Mouse (Mus musculus) frontal cortex, adult (tissue): ENCODE measurements around the gene Mpp4.

Experiments used
- ATAC-seq: cut with Nextera tagmentation; 2 replicates; pipeline ENCODE4 v1.9.2; 2017; ENCODE audit warnings: mild to moderate bottlenecking, moderate library complexity, mixed read lengths; ENCODE audit not compliant: low TSS enrichment

The Mpp4 gene

DNA sequence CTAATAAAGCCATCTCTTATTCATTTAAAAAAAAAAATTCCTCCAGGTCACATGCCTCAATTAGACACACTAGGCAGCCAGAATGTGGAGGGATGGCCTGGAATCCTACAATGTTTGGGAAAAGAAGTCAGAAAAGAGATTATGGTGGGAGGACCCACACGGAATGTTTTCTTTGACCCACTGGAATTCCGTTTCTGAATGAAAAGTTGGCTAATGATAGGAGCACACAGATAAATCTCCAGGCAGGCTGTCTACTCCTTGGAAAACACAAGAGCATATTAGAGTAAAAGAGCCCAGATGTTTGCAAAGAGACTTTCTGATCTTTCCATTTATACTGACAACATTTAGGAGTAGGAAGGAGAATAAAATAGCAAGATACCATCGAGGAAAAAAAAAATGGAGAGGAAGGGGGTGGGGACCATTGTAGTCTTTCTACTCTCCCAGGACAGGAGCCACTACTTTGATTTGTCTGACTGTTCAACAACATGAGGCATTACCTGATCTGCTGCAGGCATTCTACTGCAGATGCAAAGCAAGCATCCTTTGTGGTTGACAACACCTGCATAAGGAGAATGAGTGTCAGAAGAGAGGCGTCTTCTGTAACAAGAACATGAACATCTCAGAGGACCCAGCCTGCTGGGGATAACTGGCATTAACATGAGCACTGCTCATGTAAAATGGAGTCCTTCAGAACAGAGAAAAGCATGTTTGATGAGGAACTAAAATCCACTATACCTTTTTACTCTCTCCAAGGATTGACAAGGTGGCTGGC lies 4.7 kb upstream of the Mpp4 start:
- no peak for ATAC-seq

DNA sequence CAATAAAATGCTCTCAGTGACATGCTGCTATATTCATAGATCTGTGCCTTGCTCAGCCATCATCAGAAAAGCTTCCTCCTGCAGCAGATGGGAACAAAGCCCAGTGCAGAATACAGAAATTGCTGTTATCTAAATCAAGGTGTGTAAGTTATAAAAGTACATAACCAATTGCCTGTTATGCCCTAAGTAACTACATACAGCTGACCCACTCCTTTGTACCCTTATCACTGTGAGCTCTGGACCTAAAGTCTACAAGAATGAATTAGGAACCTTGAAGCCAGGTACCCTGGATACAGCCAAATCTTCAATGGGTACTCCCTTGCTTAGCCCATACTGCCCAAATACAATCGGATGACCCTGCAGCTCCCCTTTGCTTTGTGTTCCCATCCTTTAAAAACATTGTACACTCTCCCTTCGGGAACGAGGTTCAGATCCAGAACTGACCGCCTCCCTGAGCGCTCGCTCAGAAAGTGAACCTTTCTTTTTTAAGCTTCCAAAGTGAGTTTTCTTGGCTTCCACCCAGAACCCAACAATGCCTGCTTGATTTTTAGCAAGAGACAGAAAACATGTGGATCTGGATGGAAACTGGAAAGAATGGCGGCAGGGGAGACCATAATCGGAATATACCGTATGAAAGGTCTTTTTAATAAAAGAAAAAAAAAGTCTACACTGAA lies 3.2 kb upstream of the Mpp4 start:
- no peak for ATAC-seq

DNA sequence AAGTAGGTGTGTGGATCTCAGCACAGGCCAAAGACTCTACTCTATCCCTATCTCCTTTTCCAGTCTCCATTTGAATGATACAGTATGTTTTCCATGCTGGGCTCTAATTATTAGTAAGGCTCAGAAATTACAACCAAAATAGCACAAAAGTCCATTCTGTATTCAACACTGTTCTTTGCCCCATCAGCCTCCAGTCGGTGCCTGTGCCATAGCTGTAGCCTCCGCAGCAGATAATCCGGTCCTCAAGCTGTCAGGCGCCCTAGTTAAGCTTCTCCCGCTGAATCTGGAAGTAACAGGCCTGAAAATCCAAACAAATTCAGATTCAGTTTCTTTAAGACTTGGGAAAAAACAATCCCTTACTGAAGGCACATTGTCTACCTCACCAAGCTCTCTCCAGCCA lies 729 bp upstream of the Mpp4 start:
- ATAC-seq = peak; percentile 39; the same call in 1 of the 2 replicates

DNA sequence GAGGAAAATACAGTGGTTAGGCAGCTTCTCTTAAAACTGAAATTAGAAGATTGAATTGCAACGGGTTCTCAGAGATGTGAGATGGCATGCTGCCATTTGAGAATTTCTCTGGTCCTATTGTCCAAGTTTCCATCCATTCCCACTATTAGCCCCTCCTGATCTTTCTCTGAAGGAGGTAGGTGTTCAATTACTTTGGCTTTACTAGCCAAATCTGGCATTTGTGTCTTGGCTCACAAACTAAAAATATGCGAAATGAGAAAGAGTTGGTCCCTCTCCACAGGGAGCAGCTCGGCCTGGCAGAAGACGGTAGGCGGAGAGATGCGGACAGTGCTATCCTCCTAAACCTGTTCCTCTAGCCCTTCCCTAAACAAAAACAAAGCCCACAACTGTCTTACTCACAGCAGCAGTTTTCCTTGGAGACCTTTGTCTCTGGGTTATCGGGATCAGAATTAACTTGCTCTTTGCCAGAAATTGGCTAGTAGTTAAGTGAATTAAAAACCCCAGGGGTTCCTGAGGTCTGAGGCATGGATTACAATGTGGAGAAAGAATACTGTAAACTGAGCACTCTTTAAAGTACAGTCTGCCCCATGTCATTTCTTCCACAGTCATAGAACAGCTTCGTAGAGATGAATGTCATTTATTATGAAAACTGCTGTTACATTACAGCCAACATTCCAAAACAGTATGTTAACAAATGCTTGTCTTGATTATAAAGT lies 722 bp downstream of the Mpp4 start:
- ATAC-seq = peak; percentile 20; the same call in 1 of the 2 replicates

DNA sequence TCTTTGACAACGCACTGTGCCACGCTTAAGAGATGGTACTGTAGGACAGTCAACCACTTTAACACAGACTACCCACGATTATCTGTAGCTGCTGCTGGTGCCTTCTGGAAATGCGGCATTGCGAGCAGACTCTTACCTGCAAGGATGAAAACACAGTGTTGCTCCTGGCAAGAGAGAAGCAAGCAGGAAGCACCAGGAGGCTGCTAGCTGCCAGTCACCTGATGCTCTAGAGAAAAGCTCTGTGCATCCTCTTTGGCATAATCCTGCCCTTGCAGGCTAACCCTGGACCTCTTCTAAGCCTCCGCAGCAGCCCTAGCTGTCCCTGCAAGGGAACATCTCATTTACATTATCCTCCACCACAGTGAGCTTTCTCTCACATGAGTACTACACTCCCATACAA lies 1.8 kb downstream of the Mpp4 start:
- ATAC-seq = no peak

DNA sequence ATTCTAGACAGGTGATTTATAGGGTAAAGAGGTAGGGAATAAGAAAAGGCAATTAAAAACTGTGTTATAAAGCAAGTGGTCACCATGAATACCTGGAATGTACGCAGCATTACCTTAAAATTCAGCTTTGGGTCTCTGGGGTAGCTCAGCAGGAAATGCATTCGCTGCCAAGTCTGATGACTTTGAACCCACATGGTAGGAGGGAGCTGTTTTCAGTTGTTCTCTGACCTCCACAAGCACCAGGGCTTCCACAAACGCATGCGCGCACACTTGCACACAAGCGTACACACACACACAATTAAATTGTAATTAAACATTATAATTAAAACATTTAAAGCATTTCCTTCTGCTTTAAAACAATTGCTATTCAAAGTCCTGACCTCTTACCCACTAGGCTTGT lies 2.3 kb downstream of the Mpp4 start:
- no peak for ATAC-seq

DNA sequence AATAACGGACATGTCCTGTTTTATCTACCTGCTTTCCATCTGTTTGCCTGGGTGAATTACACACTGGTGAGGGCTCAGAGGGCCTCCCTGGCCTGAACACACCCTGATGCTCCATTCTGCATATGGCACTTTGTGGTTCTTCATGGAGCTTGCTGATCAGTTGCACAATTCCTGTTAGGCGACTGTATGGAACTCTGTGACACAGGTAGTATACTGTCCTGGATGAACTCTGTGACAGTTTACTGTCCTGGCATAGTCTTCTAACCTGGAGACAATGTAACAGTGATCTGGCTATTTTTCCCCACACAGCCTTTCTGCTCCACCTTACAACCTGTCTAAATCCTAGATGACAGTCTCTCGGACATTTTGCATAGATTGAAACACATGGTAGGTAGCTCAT lies 4.1 kb downstream of the Mpp4 start:
- no peak for ATAC-seq

DNA sequence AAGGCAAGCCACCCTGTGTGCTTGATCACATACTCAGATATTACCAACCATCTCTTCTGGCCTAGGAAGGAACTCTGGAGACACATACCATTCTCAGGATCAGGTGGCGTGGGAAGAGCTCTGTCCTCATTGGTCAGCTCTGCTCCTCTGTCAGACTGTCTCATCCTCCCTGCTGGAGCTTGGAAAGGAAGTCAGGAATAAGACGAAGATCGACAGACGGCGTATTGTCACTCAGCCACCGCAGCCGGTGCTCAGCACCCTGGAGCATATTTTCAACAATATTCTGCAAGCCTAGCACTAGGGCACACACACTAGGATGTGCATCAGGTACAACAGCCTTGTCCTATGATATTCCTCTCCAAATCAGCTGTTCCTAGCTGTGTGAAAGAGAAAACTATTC lies 4.7 kb downstream of the Mpp4 start:
- ATAC-seq = no peak

DNA sequence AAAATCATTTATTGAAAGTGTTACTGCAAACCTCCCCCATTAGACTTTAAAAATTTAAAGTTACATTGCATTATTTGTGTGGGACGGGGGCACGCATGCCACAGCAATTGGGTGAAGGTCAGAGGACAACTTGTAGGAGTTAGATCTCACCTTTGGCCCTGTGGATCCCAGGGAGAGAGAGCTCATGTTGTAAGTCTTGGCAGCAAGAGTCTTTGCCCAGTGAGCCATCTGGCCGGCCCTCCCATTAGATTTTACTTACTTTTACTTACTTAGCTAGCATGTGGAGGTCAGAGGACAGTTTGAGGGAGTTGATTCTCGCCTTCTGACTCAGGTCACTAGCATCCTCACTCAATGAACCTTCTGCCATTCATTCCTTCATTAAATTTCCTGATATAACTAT lies 5.3 kb downstream of the Mpp4 start:
- no peak for ATAC-seq

DNA sequence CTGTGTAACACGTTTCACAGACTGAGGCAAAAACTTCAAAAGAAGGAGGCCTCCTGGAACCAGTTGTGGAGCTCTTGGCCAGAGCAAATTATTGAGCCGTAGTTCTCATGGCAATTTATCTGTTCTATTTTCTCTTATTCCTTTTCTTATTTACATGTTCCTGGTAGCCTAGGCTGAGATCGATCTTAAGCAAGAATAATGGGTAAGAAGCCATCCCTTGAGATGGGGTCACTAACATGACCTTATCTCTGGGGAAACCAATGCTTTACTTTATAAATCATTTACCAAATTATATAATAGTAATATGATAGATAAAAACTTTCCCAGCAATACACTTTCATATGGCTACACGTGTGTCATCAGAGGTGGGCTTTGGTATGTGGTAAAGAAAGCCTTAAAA lies 10.8 kb downstream of the Mpp4 start:
- no peak for ATAC-seq

DNA sequence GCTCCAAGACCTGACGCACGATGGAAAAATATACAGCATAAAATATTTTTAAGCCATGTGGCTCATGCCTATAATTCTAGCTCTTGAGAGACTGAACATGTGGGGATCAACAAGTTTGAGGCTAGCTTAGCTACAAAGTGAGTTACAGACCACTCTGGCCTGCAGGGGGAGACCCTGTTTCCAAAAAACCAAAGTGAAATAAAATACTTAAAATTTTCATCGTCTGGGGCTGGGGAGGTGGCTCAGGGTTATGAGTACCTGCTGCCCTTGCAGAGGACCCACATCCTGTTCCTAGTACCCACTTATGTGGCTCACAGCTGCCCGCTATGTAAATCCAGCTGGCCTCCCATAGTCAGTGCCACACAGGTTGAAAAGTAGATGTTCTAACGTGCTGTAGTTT lies 12.6 kb downstream of the Mpp4 start:
- no peak for ATAC-seq

DNA sequence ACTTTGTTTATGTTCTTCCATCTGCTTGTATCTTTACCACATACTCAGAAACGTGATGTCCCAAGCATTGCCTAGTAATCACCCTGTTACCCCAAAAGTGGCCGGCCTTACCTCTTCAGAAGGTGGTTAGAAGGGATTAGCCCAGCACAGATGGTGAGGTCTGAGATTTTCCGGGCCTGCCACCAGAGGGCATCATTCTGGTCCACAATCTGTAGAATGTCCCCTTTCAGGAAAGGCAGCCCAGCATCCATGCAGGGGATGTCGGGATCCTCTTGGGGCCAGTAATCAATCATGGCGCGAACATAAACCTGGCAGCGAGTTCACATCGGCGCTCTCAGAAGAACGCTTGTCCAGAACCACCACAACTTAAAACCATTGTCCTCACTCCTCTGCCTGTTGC lies 18.6 kb downstream of the Mpp4 start:
- ATAC-seq = no peak

DNA sequence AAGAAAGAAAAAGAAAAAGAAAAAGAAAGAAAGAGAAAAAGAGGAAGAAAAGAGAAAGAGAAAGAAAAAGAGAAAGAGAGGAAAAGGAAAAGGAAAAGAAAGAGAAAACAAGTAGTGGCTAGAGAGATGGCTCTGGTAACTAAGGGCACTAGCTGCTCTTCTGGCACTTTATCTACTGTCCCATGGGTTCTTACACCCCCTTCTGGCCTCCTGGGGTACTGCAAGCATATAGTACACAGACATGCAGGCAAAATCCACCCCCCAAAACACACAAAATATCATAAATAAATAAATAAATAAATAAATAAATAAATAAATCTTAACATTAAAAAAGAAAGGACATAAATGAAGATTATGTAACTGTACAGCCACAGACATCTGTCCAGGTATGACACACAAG lies 20.4 kb downstream of the Mpp4 start:
- ATAC-seq = no peak

DNA sequence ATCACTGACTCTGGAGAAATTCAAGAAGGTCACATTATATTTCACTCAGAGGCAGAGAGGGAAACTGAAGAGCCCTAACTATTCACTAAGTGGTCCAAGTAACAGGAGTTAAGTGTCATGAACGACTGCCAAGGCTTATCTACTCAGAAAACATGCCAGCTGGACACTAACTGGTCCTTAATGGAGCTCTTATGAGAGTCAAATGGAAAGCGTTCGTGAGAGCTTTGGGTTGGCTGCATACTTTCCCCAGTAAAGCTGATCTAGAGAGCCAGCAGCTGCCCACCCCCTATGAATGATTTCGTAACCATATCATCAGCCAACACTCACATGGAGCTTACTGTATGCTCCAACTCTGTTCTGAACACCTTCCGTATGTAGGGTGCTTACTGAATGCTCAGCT lies 28.8 kb downstream of the Mpp4 start:
- ATAC-seq = no peak

DNA sequence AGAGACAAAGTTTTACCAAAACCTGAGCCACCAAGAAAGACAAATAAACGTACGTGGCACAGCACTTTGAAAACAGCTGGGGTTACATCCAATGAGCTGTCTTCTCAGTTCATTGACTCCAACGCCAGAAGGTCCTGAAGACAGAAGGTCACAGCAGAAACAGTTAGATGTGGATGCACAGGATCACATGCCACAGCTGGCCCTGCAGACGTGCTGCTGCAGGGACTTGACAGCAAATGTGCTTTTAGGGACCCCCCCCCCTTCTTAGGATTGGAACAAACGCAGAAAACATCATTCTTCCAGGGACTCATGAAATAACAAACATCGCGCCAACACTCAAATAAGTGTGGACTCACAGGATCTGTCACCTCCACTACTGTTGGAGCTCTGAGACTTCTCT lies 34.3 kb downstream of the Mpp4 start:
- no peak for ATAC-seq

DNA sequence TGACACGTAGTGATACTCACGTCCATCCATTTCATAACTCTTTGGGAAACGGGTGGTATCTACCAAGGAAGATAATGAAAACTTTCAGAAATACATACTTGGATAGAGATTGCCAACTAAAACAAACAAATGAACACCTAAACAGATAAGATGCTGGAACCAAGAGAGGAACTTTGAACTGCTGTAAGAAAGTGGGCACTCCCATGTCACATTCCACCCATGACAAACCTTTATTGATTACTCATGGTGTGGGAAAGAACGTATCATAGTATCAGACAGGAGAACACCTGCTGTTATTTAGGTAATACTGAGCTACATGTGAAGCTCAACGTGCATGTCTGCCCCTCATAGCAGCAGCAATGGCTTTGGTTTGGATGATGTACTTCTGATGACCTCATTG lies 37.6 kb downstream of the Mpp4 start:
- no peak for ATAC-seq

DNA sequence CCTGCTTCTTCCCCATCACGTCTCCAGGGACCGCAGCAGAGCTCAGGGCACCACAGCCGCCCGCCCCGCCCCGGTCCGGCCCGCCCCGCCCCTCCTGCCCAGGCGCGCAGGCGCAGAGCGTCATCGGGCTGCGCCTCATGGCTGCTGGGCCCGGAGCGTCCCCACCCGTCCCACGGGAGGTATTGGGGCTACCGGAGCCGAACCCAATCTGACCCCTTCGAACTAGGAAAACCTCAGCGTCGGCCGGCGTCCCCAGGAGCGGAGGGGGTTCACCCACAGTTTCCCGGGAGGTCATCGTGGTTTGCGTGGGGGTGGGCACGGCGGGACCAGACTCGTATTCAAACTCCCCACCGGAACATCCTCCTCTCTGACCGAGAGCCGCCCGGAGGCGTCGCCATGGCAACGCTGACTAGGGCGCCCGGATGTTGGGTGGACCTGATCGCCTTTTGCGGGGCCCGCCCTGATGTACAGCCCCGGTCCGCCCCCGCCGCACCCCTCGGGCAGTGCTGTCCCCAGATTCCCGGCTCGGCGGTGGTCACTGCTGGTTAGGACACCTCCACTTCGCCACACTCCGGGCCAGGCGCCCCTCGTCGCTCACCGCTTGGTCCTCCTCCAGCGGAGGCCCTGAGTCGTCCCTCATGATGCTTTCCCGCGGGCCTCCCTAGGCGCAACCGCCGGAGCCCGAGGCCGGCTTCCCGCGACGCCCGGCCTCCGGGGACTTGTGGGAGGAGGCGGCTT lies 43.3 kb downstream of the Mpp4 start, which contains the start of gene Tmem237:
Gene Tmem237, minus strand, starts transcription at position 689 of the 738 bp plus-strand sequence.
- ATAC-seq = peak; percentile 98

DNA sequence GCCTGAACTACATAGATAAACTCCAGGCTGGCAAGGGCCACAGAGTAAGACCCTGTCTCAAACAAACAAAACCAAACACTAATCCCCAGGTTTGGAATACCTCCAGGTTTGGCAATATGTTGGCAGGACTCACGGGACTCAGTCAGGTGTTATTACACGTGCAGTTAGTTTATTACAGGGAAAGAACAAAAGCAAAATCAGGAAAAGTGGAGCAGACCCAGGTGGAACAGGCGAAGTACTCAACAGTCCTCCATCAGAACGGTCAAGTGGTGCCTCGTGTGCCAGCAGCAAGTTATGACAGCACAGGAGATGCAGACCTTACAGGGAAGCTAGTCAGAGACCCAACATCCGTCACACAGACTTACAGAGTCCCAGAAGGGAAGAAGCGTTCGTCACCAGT lies 52.7 kb downstream of the Mpp4 start:
- no peak for ATAC-seq

DNA sequence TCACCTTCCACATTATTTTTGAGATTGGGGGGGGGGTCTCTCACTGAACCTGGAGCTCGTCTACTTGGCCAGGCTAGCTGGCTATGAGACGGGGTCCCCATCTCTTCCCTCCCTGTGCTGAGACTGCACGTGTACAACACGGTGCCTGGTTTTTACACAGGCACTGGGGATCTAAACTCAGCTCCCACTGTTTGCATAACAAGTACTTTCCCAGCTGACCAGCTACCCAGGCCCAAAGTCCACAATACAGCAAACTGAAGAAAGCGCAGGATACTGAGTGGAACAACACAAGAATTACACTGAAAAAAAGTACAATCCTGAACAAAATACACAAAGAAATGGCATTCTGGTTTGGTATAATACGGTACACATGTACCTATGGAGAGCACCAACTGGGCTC lies 61.1 kb downstream of the Mpp4 start:
- no peak for ATAC-seq

DNA sequence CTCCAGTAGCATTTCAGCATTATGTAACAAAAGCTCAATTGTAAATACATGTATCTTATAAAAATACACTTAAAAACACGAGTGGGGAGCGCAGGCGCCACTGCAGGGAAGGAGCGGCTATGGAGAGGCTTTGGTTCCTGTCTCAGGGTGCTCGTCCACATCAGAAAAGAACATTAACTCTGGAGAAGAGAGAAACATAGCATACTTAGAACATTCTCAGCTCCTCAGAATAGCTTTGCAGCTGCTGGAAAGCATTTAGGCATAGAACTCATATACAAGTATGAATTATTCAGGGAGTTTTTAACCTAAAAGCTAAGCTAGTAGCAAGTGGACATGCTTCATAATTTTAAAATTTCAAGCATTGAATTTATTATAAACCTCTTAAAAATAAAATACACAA lies 62.2 kb downstream of the Mpp4 start:
- peak; percentile 98 for ATAC-seq

DNA sequence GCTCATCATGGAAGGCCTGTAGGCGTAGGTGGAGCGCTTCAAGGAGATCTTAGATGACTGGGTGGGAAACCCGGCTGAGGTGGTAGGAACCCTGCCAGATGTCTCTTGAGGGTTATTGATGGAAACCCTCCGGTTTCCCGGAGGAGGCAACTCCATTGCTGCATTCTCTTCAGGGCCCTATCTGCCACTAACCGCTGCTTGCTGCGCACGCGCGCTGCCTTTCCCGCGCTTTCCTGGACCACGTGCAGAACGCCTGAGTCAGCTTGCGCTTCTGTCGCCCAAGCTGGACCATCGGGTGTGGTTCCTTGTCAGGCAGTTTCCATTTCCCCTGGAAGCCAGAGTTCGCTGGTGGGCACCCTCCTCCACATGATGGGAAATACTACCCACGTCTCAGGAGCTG lies 68.5 kb downstream of the Mpp4 start, which contains the start of gene C2cd6:
Gene C2cd6, minus strand, starts transcription at position 196 of the 400 bp plus-strand sequence.
- ATAC-seq = no peak
